Mouse (Mus musculus) neural tube, embryonic 15.5 days (tissue): ENCODE results near the gene Commd7. TPM values are rescaled to one million over a fixed set of nuclear protein-coding genes. Genes with fewer than 3 reads are reported as not detected.

Source experiments
- ATAC-seq: fragments of 200-750 bp; cut with Nextera tagmentation; 2 replicates; pipeline ENCODE4 v1.8.0; 2017; ENCODE audit warnings: mild to moderate bottlenecking, moderate TSS enrichment, moderate library complexity; ENCODE audit not compliant: low FRiP score
- H3K27ac ChIP-seq: fragments of 300-500 bp; sonication (generic); replicated peaks from 2 replicates; pipeline ENCODE4 v1.5.1; 2015; ENCODE audit warnings: mild to moderate bottlenecking, inconsistent platforms
- H3K27me3 ChIP-seq: fragments of 300-500 bp; sonication (generic); replicated peaks from 2 replicates; pipeline ENCODE4 v1.6.1; 2015; ENCODE audit warnings: inconsistent platforms
- H3K36me3 ChIP-seq: fragments of 300-500 bp; sonication (generic); 2 replicates; pipeline ENCODE4 v1.6.1; 2015; ENCODE audit warnings: inconsistent platforms
- H3K4me1 ChIP-seq: fragments of 300-500 bp; sonication (generic); 2 replicates; pipeline ENCODE4 v1.6.1; 2015; ENCODE audit warnings: inconsistent platforms
- H3K4me2 ChIP-seq: fragments of 300-500 bp; sonication (generic); 2 replicates; pipeline ENCODE4 v1.6.1; 2015; ENCODE audit warnings: inconsistent platforms, mild to moderate bottlenecking, moderate library complexity
- H3K4me3 ChIP-seq: fragments of 300-500 bp; sonication (generic); replicated peaks from 2 replicates; pipeline ENCODE4 v1.5.1; 2015; ENCODE audit warnings: mild to moderate bottlenecking, inconsistent platforms
- H3K9ac ChIP-seq: fragments of 300-500 bp; sonication (generic); replicated peaks from 2 replicates; pipeline ENCODE4 v1.6.1; 2015; ENCODE audit warnings: mild to moderate bottlenecking, inconsistent platforms
- H3K9me3 ChIP-seq: fragments of 300-500 bp; sonication (generic); replicated peaks from 2 replicates; pipeline ENCODE4 v1.6.1; 2016; ENCODE audit warnings: inconsistent platforms
- WGBS: fragments of 180-500 bp; shearing (Covaris S2); methylation state at CpG from one replicate; pipeline ENCODE4 v1.1.7; 2015; ENCODE audit warnings: mixed read lengths; 5-methylcytosine and 5-hydroxymethylcytosine counted together
- polyA plus RNA-seq: library from polyadenylated mRNA; unstranded; fragments of >200 nt; fragmentation: Nextera tagmentation; extraction: Ambion mirVana; gene quantifications from 2 replicates; pipeline ENCODE4 v1.2.1, GENCODE M21; 2015

Gene Commd7
- polyA plus RNA-seq, 1 experiment from 2014 or later: 91.2 TPM

- Histone ChIP-seq H3K27ac (0 out of 2 replicates have a peak overlapping the region, but pooled peaks have one; percentile 10), H3K9me3 (no peaks in the 10 kb centered on the region), H3K4me3 (no peak overlapping the region), H3K9ac (no peak overlapping the region), H3K4me1 (peaks cover 16% of the 10 kb centered on the region), H3K27me3 (no peaks in the 10 kb centered on the region), H3K36me3 (no peaks in the 10 kb centered on the region), H3K4me2 (no peak overlapping the region)
- ATAC-seq: peak; percentile 49; the same call in 1 of the 2 replicates
- WGBS: 47% methylated on average over 16 of the region's 16 CpGs
Measured at GRCm38 (mm10) chr2:153600667-153601648, 31.6 kb downstream of the Commd7 start.

GRCm38 (mm10) chr2:153600021-153600666 is 32.4 kb downstream of the Commd7 start:
- Histone ChIP-seq H3K36me3 (no peaks in the 10 kb centered on the region), H3K4me1 (peaks cover 16% of the 10 kb centered on the region), H3K4me2 (no peak overlapping the region), H3K9ac (no peak overlapping the region), H3K27me3 (no peaks in the 10 kb centered on the region), H3K4me3 (no peak overlapping the region), H3K9me3 (no peaks in the 10 kb centered on the region), H3K27ac (peak overlapping the region; percentile 10; the same call in 1 of the 2 replicates)
- peak; percentile 70 for ATAC-seq
- WGBS: 45% methylated on average over 6 of the region's 6 CpGs

- WGBS: 83% methylated on average over 4 of the region's 4 CpGs
- H3K4me3 ChIP-seq: no peak overlapping the region
- H3K9ac ChIP-seq: no peak overlapping the region
Measured at GRCm38 (mm10) chr2:153597626-153598025, 35.0 kb downstream of the Commd7 start.

GRCm38 (mm10) chr2:153597014-153597413 is 35.6 kb downstream of the Commd7 start:
- H3K36me3 ChIP-seq: no peaks in the 10 kb centered on the region
- ATAC-seq: no peak
- H3K27ac ChIP-seq: no peak overlapping the region
- no peak overlapping the region for H3K4me3 ChIP-seq
- H3K9ac ChIP-seq: no peak overlapping the region
- no peaks in the 10 kb centered on the region for H3K9me3 ChIP-seq
- 71% methylated on average over 3 of the region's 3 CpGs for WGBS
- H3K27me3 ChIP-seq: no peaks in the 10 kb centered on the region
- no peak overlapping the region for H3K4me2 ChIP-seq
- peaks cover 23% of the 10 kb centered on the region for H3K4me1 ChIP-seq

More at GRCm38 (mm10) chr2:153597626-153598025, 35.0 kb downstream of the Commd7 start:
- Histone ChIP-seq H3K36me3 (no peaks in the 10 kb centered on the region), H3K27me3 (no peaks in the 10 kb centered on the region), H3K9me3 (no peaks in the 10 kb centered on the region), H3K4me1 (peaks cover 23% of the 10 kb centered on the region), H3K4me2 (no peak overlapping the region), H3K27ac (no peak overlapping the region)
- no peak for ATAC-seq

GRCm38 (mm10) chr2:153594998-153595397 is 37.6 kb downstream of the Commd7 start:
- 36% methylated on average over 4 of the region's 4 CpGs for WGBS
- no peak for ATAC-seq
- Histone ChIP-seq H3K27me3 (no peaks in the 10 kb centered on the region), H3K4me3 (no peak overlapping the region), H3K36me3 (no peaks in the 10 kb centered on the region), H3K9me3 (no peaks in the 10 kb centered on the region), H3K4me1 (peaks cover 7% of the 10 kb centered on the region), H3K27ac (no peak overlapping the region), H3K9ac (no peak overlapping the region), H3K4me2 (no peak overlapping the region)

GRCm38 (mm10) chr2:153593186-153593585 is 39.4 kb downstream of the Commd7 start:
- 40% methylated on average over 8 of the region's 9 CpGs for WGBS
- no peaks in the 10 kb centered on the region for H3K36me3 ChIP-seq
- H3K4me2 ChIP-seq: no peak overlapping the region
- H3K4me1 ChIP-seq: peaks cover 7% of the 10 kb centered on the region; the same call in 1 of the 2 replicates
- ATAC-seq: peak; percentile 53; the same call in 1 of the 2 replicates
- no peak overlapping the region for H3K27ac ChIP-seq
- H3K9me3 ChIP-seq: no peaks in the 10 kb centered on the region
- no peak overlapping the region for H3K4me3 ChIP-seq
- H3K27me3 ChIP-seq: no peaks in the 10 kb centered on the region
- no peak overlapping the region for H3K9ac ChIP-seq

- no peaks in the 10 kb centered on the region for H3K9me3 ChIP-seq
- no peaks in the 10 kb centered on the region for H3K27me3 ChIP-seq
- no peaks in the 10 kb centered on the region for H3K36me3 ChIP-seq
- no peak overlapping the region for H3K4me2 ChIP-seq
- H3K4me1 ChIP-seq: peaks cover 7% of the 10 kb centered on the region; the same call in 1 of the 2 replicates
- no peak overlapping the region for H3K27ac ChIP-seq
- 69% methylated on average over 8 of the region's 8 CpGs for WGBS
- H3K4me3 ChIP-seq: no peak overlapping the region
- no peak overlapping the region for H3K9ac ChIP-seq
- no peak for ATAC-seq
Measured at GRCm38 (mm10) chr2:153592056-153593014, 40.2 kb downstream of the Commd7 start.

GRCm38 (mm10) chr2:153586515-153587174 is 45.9 kb downstream of the Commd7 start:
- Histone ChIP-seq H3K27me3 (no peaks in the 10 kb centered on the region), H3K36me3 (no peaks in the 10 kb centered on the region), H3K9ac (0 out of 2 replicates have a peak overlapping the region, but pooled peaks have one; percentile 36), H3K4me3 (peak overlapping the region; percentile 22), H3K4me1 (peaks cover 12% of the 10 kb centered on the region), H3K9me3 (no peaks in the 10 kb centered on the region), H3K27ac (no peak overlapping the region), H3K4me2 (peak overlapping the region; percentile 53)
- WGBS: 11% methylated on average over 15 of the region's 15 CpGs
- peak; percentile 67 for ATAC-seq

- H3K4me3 ChIP-seq: no peak overlapping the region; the same call in 1 of the 2 replicates
- peak overlapping the region; percentile 53; the same call in 1 of the 2 replicates for H3K4me2 ChIP-seq
- no peak for ATAC-seq
Measured at GRCm38 (mm10) chr2:153585981-153586380, 46.6 kb downstream of the Commd7 start.

GRCm38 (mm10) chr2:153584396-153584795 is 48.2 kb downstream of the Commd7 start:
- peaks cover 12% of the 10 kb centered on the region for H3K4me1 ChIP-seq
- 65% methylated on average over 4 of the region's 4 CpGs for WGBS
- H3K4me3 ChIP-seq: no peak overlapping the region
- no peaks in the 10 kb centered on the region for H3K9me3 ChIP-seq
- no peak overlapping the region for H3K4me2 ChIP-seq
- no peak overlapping the region for H3K27ac ChIP-seq
- no peaks in the 10 kb centered on the region for H3K36me3 ChIP-seq
- H3K9ac ChIP-seq: no peak overlapping the region
- no peaks in the 10 kb centered on the region for H3K27me3 ChIP-seq
- ATAC-seq: no peak

More at GRCm38 (mm10) chr2:153585981-153586380, 46.6 kb downstream of the Commd7 start:
- 72% methylated on average over 6 of the region's 6 CpGs for WGBS
- Histone ChIP-seq H3K4me1 (peaks cover 12% of the 10 kb centered on the region), H3K27ac (no peak overlapping the region), H3K27me3 (no peaks in the 10 kb centered on the region), H3K9ac (no peak overlapping the region), H3K9me3 (no peaks in the 10 kb centered on the region), H3K36me3 (no peaks in the 10 kb centered on the region)
